Mouse (Mus musculus): ENCODE measurements around the gene Noct. TPM values are rescaled to one million over a fixed set of nuclear protein-coding genes. Genes with fewer than 3 reads are reported as not detected.

The Noct gene
- polyA plus RNA-seq, 1 experiment from 2014 or later = 14.8 TPM

DNA sequence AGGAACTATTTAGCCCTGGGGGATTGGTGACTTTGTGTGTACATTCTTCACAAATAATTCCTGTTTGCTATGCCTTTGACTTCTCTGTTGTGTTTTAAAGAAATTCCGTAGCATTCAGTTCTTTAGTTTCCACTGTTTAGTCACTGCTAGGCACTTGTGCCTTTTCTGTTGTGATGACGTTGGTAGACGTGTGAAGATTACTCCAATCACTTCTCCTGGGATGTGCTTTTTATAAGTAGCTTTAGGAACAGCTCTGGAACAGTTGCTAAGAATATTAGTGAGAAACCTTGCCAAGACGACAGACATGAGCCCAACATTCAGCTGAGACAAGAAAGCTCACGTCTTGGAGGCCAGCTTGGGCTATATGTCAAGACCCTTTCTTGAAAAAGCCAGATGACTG lies 26.8 kb downstream of the Noct start:
- H3K9ac ChIP-seq (replicated peaks) = no peak overlapping the region
- H3K4me3 ChIP-seq (replicated peaks) = no peak overlapping the region
- no peaks in the 10 kb centered on the region for H3K27me3 ChIP-seq
- H3K36me3 ChIP-seq = peaks cover 77% of the 10 kb centered on the region
- no peak overlapping the region for H3K4me2 ChIP-seq
- peaks cover 9% of the 10 kb centered on the region for H3K4me1 ChIP-seq (replicated peaks)
- no peaks in the 10 kb centered on the region for H3K9me3 ChIP-seq
- no peak for ATAC-seq (ENCODE audit: insufficient number of reproducible peaks, insufficient read depth, low FRiP score, low TSS enrichment, low read depth)
- 91% methylated on average over 5 of the region's 5 CpGs for WGBS
- H3K27ac ChIP-seq = no peak overlapping the region

DNA sequence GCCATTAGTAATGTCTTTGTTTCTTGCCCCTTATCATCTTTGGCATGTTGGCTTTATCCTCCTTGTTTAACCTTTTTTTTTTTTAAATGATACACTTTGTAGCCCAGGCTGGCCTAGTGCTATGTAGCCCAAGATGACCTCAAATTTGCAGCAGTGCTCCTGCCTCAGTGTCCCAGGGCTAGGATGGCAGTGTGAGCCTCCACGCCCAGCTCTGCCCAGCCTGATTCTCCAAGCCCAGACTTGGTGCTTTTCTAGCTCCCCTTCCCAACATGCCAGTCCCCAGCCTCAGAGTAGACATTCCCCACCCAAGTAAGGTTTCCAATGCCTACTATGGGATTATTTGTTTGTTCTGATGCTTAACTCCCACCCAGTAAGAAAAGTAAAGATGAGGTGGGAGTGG lies 28.0 kb downstream of the Noct start:
- no peaks in the 10 kb centered on the region for H3K9me3 ChIP-seq
- ATAC-seq (ENCODE audit: insufficient number of reproducible peaks, insufficient read depth, low FRiP score, low TSS enrichment, low read depth) = no peak
- peaks cover 88% of the 10 kb centered on the region for H3K36me3 ChIP-seq
- no peak overlapping the region for H3K4me3 ChIP-seq (replicated peaks)
- no peak overlapping the region for H3K9ac ChIP-seq (replicated peaks)
- H3K27ac ChIP-seq = no peak overlapping the region
- WGBS = 97% methylated on average over 1 of the region's 1 CpGs
- H3K4me1 ChIP-seq (replicated peaks) = peaks cover 7% of the 10 kb centered on the region
- no peak overlapping the region for H3K4me2 ChIP-seq
- H3K27me3 ChIP-seq = no peaks in the 10 kb centered on the region

DNA sequence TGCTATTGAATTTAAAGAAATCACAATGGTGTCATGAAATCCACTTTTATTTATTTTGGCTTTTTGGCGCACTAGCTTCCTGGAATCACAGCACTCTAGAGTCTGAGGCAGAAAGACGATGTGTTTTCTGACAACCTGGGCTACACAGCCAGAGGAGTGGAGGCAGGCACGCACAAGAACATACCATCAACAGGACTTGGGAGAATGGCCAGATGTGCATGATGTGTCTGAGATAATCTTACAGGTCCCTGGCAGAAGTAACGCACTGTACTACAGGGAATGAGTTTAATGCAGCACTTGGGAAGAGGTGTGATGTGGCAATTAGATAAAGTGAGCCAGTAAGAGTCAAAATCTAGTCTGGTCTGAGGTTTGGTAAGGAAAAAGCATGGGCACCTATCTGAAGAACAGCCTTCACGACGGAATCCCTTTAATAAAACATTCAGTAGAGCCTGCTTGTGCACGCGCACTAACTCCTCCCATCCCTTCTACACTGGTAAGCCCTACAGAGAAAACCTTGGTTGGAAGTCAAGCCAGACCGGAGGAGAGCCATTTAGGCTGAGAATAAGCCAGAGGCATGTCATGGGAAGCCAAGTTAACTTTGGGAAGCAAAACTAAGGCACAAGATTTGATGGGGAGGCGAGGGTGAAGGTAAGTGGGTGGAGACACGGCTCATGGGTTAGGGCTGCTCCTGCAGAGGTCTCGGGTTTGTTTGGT lies 28.6 kb downstream of the Noct start:
- no peaks in the 10 kb centered on the region for H3K9me3 ChIP-seq
- H3K36me3 ChIP-seq = peaks cover 93% of the 10 kb centered on the region
- no peak overlapping the region for H3K4me2 ChIP-seq
- no peak overlapping the region for H3K4me3 ChIP-seq (replicated peaks)
- no peak overlapping the region for H3K9ac ChIP-seq (replicated peaks)
- no peak overlapping the region for H3K27ac ChIP-seq
- no peak for ATAC-seq (ENCODE audit: insufficient number of reproducible peaks, insufficient read depth, low FRiP score, low TSS enrichment, low read depth)
- no peaks in the 10 kb centered on the region for H3K27me3 ChIP-seq
- H3K4me1 ChIP-seq (replicated peaks) = peaks cover 1% of the 10 kb centered on the region
- whole genome bisulfite sequencing = 93% methylated on average over 12 of the region's 12 CpGs

DNA sequence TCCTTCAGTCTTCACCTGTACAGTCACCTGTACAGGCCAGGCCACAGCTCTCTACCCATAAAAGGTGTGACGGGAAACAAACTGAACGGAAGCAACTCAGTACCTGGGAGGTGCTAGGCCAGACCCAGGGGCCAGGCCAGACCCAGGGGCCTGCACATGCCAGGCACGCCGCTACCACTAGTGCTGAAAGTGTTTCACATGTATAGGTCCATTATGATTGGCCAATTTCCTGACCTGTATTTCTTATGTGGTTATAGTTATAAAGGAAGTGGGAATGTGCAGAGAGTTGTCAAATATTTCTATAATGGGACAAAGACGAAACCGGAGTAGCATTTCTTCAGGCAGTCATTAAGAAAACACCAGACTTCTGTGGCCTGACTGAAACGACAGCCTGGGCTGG lies 30.5 kb downstream of the Noct start:
- no peak for ATAC-seq (ENCODE audit: insufficient number of reproducible peaks, insufficient read depth, low FRiP score, low TSS enrichment, low read depth)
- 86% methylated on average over 7 of the region's 7 CpGs for WGBS

DNA sequence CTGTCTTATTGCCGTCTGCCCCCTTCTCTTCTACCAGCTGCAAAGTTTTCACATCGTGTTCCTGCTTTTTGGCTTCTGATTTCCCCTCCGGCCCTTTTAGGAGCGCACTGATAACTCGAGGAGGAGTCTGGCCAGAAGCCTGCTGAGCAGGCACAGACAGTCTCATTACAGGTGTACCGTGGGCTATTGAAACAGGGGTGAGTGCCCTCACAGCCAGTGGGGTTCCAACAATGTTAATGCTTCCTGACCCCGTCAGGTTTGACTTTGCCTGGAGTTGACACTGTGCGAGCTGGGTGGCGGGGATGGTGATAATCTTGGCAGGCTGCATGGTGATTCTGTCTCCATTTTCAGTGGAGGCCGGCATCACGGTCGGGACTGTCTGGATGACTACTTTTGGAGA lies 32.2 kb downstream of the Noct start:
- Histone ChIP-seq H3K4me1 (replicated peaks) (no peaks in the 10 kb centered on the region), H3K4me2 (no peak overlapping the region), H3K27me3 (no peaks in the 10 kb centered on the region), H3K9ac (replicated peaks) (no peak overlapping the region), H3K4me3 (replicated peaks) (no peak overlapping the region), H3K36me3 (peaks cover 95% of the 10 kb centered on the region), H3K27ac (no peak overlapping the region), H3K9me3 (no peaks in the 10 kb centered on the region)
- no peak for ATAC-seq (ENCODE audit: insufficient number of reproducible peaks, insufficient read depth, low FRiP score, low TSS enrichment, low read depth)
- 88% methylated on average over 12 of the region's 12 CpGs for WGBS

More for the DNA sequence above, 30.5 kb downstream of the Noct start:
- no peaks in the 10 kb centered on the region for H3K9me3 ChIP-seq
- no peak overlapping the region for H3K27ac ChIP-seq
- H3K4me1 ChIP-seq (replicated peaks) = no peaks in the 10 kb centered on the region
- no peaks in the 10 kb centered on the region for H3K27me3 ChIP-seq
- H3K36me3 ChIP-seq = peaks cover 93% of the 10 kb centered on the region
- no peak overlapping the region for H3K9ac ChIP-seq (replicated peaks)
- H3K4me3 ChIP-seq (replicated peaks) = no peak overlapping the region
- H3K4me2 ChIP-seq = no peak overlapping the region

DNA sequence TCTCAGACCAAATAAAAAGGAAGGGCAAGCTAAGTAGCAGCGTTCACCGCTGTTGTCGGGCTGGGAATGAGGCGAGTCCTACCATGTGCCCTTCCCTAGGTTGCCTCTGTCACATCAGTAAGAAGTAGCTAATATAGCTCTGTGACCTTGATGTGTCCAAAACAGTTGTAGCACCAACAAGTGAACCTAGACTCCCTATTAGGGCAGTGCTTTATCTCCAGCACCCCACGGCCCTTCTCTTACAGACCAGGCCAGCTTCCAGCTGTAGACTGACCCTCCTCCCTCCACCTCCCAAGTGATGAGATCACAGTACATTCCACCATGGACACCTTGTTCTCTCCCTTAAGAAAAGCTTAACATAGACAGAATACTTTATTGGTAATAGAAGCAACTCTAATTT lies 33.8 kb downstream of the Noct start:
- 94% methylated on average over 5 of the region's 5 CpGs for WGBS
- H3K4me2 ChIP-seq = no peak overlapping the region
- no peaks in the 10 kb centered on the region for H3K4me1 ChIP-seq (replicated peaks)
- no peak overlapping the region for H3K9ac ChIP-seq (replicated peaks)
- no peaks in the 10 kb centered on the region for H3K27me3 ChIP-seq
- H3K27ac ChIP-seq = no peak overlapping the region
- H3K9me3 ChIP-seq = no peaks in the 10 kb centered on the region
- peaks cover 96% of the 10 kb centered on the region for H3K36me3 ChIP-seq
- no peak for ATAC-seq (ENCODE audit: insufficient number of reproducible peaks, insufficient read depth, low FRiP score, low TSS enrichment, low read depth)
- no peak overlapping the region for H3K4me3 ChIP-seq (replicated peaks)

DNA sequence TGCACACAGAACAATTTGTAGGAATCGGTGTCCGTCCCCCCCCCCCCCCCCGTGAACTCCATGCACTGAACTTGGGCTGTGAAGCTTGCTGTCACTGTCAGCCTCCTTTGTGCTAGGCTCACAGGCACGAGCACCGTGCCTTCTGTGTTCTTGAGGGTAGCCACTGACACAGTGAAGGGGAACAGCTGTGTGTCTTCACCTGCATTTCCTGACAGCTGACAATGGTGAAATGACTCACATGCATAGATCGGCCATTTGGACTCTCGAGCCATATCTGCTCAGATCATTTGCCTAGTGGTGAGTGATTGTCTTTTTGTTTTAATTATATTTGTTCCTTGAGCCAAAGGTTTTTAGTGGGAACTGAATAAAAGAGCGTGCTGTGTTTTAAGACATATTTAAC lies 38.7 kb downstream of the Noct start:
- Histone ChIP-seq H3K4me2 (no peak overlapping the region), H3K4me1 (replicated peaks) (no peaks in the 10 kb centered on the region), H3K27me3 (no peaks in the 10 kb centered on the region), H3K36me3 (peaks cover 82% of the 10 kb centered on the region), H3K9ac (replicated peaks) (no peak overlapping the region), H3K9me3 (no peaks in the 10 kb centered on the region), H3K4me3 (replicated peaks) (no peak overlapping the region), H3K27ac (no peak overlapping the region)
- ATAC-seq (ENCODE audit: insufficient number of reproducible peaks, insufficient read depth, low FRiP score, low TSS enrichment, low read depth) = no peak
- 90% methylated on average over 8 of the region's 8 CpGs for WGBS

DNA sequence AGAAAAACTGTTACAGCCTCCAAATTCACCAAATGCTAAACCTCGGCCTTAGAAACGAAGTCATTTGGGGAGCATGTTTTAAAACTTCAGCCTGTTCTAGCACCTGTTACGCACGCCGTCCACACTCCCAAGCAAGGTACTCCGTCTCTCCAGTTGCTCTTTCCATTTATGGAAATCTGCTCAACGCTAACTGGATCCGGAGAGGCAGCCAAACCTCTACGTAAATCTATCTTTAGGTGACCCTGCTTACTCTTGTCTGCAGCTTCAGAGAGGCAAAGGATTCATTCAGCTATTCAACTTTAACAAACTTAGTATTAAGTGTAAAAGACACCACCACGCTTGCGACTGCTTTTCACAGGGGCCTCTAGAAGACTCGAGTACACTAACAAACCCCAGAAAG lies 44.2 kb downstream of the Noct start:
- Histone ChIP-seq H3K4me2 (no peak overlapping the region), H3K9me3 (no peaks in the 10 kb centered on the region), H3K4me1 (replicated peaks) (no peaks in the 10 kb centered on the region), H3K27me3 (no peaks in the 10 kb centered on the region), H3K27ac (no peak overlapping the region), H3K36me3 (peaks cover 33% of the 10 kb centered on the region), H3K9ac (replicated peaks) (no peak overlapping the region), H3K4me3 (replicated peaks) (no peak overlapping the region)
- ATAC-seq (ENCODE audit: insufficient number of reproducible peaks, insufficient read depth, low FRiP score, low TSS enrichment, low read depth) = no peak
- WGBS = 79% methylated on average over 12 of the region's 12 CpGs

DNA sequence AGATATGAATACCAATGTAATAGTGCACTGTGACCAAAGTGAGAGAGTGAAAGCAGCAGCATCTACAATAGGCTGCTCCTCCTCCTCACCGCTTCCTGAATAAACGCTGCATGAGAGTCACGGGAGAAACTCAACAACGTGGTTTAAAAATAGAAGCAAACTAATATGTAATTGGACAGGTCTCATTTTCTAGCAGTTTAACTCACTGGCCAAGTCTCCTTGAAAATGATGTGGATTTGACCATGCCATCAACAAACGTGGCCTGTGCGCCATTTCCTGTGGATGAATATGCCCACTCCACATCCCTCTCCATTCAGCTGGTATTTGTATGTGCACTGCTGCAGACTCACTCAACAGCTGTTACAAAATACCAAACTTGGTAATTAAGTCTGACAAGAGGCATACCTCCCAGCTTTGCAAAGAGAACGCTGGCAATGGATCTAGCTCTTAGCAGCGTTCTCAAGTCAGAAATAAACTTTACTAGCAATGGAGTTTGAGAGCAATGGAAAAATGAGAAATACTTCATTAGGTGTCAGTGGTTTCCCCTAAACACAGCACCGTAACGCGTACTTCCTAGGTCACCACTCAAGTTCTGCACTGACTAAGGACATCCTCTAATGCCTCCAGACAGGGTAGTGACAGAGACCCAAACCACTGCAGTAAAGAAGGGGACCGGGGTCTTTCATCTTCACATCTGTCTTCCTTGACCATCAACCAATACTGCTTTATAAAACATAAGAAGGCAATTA lies 46.0 kb downstream of the Noct start:
- 83% methylated on average over 12 of the region's 12 CpGs for WGBS
- no peaks in the 10 kb centered on the region for H3K9me3 ChIP-seq
- no peak overlapping the region for H3K4me3 ChIP-seq (replicated peaks)
- H3K4me1 ChIP-seq (replicated peaks) = peaks cover 6% of the 10 kb centered on the region
- no peak overlapping the region for H3K9ac ChIP-seq (replicated peaks)
- H3K27ac ChIP-seq = no peak overlapping the region
- H3K36me3 ChIP-seq = peaks cover 15% of the 10 kb centered on the region
- ATAC-seq (ENCODE audit: insufficient number of reproducible peaks, insufficient read depth, low FRiP score, low TSS enrichment, low read depth) = no peak
- H3K27me3 ChIP-seq = no peaks in the 10 kb centered on the region
- no peak overlapping the region for H3K4me2 ChIP-seq

DNA sequence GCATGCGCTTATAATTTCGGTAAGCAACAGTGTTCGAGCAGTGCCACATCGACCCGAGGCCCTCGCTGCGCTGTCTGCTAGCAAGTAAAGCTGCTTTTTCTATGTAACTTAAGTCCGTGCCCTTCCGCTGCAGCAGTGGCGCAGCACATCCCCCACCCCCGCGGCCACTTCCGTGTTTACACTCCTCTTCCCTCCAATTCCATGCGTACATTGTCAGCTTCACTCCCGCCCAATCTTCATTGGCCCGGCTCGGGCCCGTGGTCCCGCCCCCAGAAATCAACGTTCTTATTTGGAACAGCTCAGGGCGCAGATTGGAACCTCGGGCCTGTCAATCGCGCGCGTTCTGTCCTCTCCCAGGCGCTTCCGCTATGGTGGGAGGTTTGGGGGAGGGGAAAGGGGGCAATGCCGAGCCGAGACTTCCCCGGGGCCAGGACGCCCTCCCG lies 51.7 kb downstream of the Noct start:
- under 1% methylated on average over 32 of the region's 33 CpGs for WGBS
- Histone ChIP-seq H3K9ac (replicated peaks) (peak overlapping the region; percentile 92), H3K36me3 (0 out of 2 replicates have a peak, but pooled peaks cover 4% of the 10 kb centered on the region), H3K4me1 (replicated peaks) (peaks cover 14% of the 10 kb centered on the region), H3K9me3 (no peaks in the 10 kb centered on the region), H3K27ac (peak overlapping the region; percentile 98), H3K27me3 (no peaks in the 10 kb centered on the region), H3K4me2 (peak overlapping the region; percentile 71), H3K4me3 (replicated peaks) (peak overlapping the region; percentile 99)
- ATAC-seq (ENCODE audit: insufficient number of reproducible peaks, insufficient read depth, low FRiP score, low TSS enrichment, low read depth) = peak; percentile 99

DNA sequence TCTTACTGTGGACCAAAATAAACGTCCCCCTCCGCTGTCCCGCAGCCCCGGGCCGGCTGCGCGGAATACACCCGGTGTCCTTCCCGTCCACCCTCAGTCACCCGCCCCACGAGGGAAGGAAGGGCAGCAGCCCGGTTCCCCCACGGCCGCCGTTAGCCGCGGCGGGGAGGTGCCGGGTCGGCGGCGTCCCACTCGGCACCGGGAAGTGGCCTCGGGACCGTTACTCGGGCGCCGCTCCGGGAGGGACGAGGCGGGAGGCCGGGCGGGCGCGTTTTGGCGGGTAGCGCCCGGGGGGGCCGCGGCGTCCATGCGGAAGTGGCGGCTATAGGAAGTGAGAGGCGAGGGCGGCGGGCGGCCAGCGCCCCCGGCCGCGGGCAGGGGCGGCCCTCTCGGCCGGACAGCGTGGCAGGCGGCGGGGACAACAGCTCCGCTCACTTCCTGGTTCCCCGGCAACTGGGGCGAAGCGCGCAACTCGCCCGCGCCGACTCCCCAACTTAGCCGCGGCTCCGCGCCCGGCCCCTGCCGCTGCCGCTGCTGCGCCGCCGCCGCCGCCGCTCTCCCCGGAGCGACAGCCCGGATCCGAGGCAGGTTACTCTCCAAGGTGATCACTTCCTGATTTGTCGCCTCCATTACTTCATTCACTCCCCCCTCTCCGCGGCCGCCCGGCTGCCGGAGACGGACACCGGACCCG lies 52.3 kb downstream of the Noct start:
- H3K4me1 ChIP-seq (replicated peaks) = peaks cover 14% of the 10 kb centered on the region
- peak overlapping the region; percentile 92 for H3K9ac ChIP-seq (replicated peaks)
- H3K27ac ChIP-seq = peak overlapping the region; percentile 98
- peak overlapping the region; percentile 99 for H3K4me3 ChIP-seq (replicated peaks)
- no peaks in the 10 kb centered on the region for H3K27me3 ChIP-seq
- peak; percentile 61; the same call in 1 of the 2 replicates for ATAC-seq (ENCODE audit: insufficient number of reproducible peaks, insufficient read depth, low FRiP score, low TSS enrichment, low read depth)
- under 1% methylated on average over 80 of the region's 93 CpGs for whole genome bisulfite sequencing
- 0 out of 2 replicates have a peak, but pooled peaks cover 4% of the 10 kb centered on the region for H3K36me3 ChIP-seq
- H3K9me3 ChIP-seq = no peaks in the 10 kb centered on the region
- peak overlapping the region; percentile 71 for H3K4me2 ChIP-seq

Measured in limb, embryonic 12.5 days (tissue).